Mouse (Mus musculus) CH12.LX (cell line): Measurements from ENCODE around the gene Col6a6.

Experiments used
- CHD2 ChIP-seq: IDR thresholded peaks from 2 replicates; pipeline ENCODE4 v1.6.1; 2011; ENCODE audit warnings: low read length, improper control_type of control experiment
- EP300 ChIP-seq: IDR thresholded peaks from 2 replicates; pipeline ENCODE4 v1.6.1; 2011; ENCODE audit warnings: low read length, improper control_type of control experiment
- HCFC1 ChIP-seq: IDR thresholded peaks from 2 replicates; pipeline ENCODE4 v1.6.1; 2012; ENCODE audit warnings: low read depth, mild to moderate bottlenecking, inconsistent platforms, low read length, improper control_type of control experiment
- MAX ChIP-seq: IDR thresholded peaks from 2 replicates; pipeline ENCODE4 v1.6.1; 2011; ENCODE audit warnings: low read length, improper control_type of control experiment
- MEF2A ChIP-seq: IDR thresholded peaks from 2 replicates; pipeline ENCODE4 v1.6.1; 2014; ENCODE audit warnings: low read depth, mild to moderate bottlenecking, inconsistent platforms, low read length, improper control_type of control experiment, borderline replicate concordance
- POLR2A ChIP-seq: IDR thresholded peaks from 2 replicates; pipeline ENCODE4 v1.6.1; 2011; ENCODE audit warnings: low read depth, mild to moderate bottlenecking, improper control_type of control experiment, low read length
- USF1 ChIP-seq: IDR thresholded peaks from 2 replicates; pipeline ENCODE4 v1.6.1; 2014; ENCODE audit warnings: low read depth, mild to moderate bottlenecking, inconsistent platforms, low read length, improper control_type of control experiment
- USF2 ChIP-seq: conservative IDR thresholded peaks from 2 replicates; pipeline ENCODE4 v1.6.1; 2011; ENCODE audit warnings: low read depth, low read length, improper control_type of control experiment
- ZC3H11A ChIP-seq: IDR thresholded peaks from 2 replicates; pipeline ENCODE4 v1.6.1; 2012; ENCODE audit warnings: low read depth, mild to moderate bottlenecking, inconsistent platforms, low read length, improper control_type of control experiment

- TF ChIP-seq USF1: no peak
- no peak for TF ChIP-seq ZC3H11A
- TF ChIP-seq CHD2: no peak
- no peak for TF ChIP-seq MAX
- TF ChIP-seq POLR2A: no peak
- no peak for TF ChIP-seq EP300
- TF ChIP-seq USF2: no peak
- TF ChIP-seq MEF2A: no peak
- TF ChIP-seq HCFC1: no peak
These were observed 69.7 kb downstream of the Col6a6 start for GRCm38 (mm10) chr9:105758173-105758765.
